Mouse (Mus musculus) mature B cell (primary cell): ENCODE measurements around the gene Atp9a.

Experiments used
- in situ Hi-C: fragments of 300-500 bp; cut with MboI; formaldehyde crosslinking; loops from 2 replicates; pipeline ENCODE4 v1.14.3; 2019

Gene Atp9a

DNA sequence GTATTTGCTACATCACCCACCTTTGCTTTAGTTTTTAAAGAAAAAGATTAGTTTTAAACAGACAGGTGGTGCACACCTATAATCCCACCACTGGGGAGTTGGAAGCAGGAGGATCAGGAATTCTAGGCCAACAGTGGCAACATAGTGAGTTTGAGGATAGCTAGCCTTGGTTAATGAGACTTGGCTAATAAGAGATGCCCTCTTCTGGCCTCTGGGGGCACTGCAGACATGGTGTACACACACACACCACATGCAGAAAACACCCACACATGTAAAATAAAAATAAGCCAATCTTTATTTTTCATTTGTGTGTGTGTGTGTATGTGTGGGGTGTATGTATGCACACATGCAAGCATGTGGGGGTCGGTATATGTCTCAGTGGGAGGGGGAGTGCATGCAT lies 3.4 kb downstream of the Atp9a start:
- in situ Hi-C loops, result no loop called here

DNA sequence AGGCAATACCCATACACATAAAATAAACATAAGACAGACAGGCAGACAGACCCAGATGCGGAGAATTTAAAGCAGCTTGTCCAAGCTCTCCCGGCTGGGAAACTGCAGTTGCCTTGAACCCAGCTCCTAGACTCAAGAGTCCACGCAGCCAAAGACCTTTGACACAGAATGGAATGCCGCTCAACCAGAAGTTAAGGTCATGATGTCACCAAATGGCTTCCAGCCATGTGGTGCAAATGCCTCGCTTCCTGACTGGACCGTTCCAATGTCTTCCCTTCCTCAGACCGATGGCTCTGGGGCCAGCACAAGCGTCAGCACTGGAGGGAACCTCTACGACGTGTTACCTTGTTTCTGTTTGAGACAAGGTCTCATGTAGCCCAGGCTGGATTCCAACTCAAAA lies 4.3 kb downstream of the Atp9a start:
- in situ Hi-C loops, result no loop called here

DNA sequence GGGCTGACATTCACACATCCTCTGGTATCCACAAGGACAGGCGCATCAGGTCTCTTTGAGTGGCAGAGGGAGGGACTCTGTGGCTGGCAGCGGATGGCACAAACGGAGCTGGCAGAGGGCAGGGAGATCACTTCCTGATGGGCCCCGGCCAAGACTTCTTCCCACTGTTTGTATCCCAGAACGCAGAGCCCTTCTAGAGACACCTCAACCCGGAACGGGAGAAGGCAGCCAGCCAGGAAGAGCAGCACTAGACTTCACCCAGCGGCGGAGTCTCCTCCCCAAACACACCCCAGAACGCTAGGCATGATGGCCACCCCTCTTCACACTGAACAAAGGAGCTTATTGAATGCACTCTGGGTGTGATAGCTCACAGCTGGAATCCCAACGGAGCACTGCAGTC lies 8.2 kb downstream of the Atp9a start:
- in situ Hi-C loops, result no loop called here

DNA sequence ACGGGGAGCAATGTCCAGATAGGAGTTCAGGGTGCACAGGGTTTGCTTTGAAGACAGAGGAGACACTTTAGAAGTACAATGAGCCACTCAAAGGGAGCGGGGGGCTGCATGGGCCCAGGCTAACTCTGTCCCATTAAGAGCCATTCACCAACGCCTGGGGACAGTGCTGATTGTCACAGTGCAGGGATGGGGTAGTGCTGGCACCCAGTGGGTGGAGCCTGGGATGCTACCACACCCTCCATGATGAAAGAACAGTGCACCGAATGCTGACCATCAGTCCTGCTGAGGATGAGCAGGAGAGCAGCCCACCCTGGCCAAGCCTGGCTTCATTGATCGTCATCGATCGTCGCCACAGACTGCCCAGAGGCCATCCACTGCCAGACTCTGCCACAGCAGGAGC lies 11.0 kb downstream of the Atp9a start:
- in situ Hi-C loops, result no loop called here

DNA sequence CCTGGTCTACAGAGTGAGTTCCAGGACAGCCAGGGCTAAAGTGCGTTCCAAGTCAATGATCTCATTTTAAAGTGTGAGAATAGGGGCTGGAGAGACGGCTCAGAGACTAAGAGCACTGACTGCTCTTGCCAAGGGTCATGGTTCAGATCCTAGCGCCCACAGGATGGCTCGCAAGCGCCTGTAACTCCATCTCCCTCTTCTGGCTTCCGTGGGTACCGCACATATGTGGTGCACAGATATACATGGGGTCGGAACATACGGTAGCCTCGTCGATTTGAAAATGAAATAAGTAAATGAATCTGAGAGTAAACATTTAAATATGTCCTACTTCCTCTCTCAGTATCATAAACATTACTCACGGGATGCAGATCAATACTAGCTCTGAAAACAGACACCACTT lies 12.5 kb downstream of the Atp9a start:
- in situ Hi-C loops, result no loop called here

DNA sequence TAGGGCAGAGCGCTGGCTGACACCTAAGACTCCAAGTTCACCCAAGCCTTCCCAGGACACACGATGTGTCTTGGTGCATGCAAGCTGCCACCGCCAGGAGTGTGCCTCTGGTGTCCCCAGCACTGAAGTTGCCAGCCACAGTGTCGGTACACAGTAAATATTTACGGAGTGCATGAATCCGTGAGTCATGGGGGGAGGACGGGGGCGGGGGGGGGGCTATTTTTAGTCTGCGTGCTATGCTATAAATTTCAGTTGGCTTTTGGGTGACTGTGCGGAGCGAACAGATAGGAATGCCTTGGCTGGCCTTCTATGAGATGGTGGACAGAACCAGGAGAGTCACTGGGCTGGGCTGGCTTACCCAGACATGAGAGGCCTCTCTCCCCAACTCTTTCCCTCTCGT lies 14.2 kb downstream of the Atp9a start:
- in situ Hi-C loops, result no loop called here

DNA sequence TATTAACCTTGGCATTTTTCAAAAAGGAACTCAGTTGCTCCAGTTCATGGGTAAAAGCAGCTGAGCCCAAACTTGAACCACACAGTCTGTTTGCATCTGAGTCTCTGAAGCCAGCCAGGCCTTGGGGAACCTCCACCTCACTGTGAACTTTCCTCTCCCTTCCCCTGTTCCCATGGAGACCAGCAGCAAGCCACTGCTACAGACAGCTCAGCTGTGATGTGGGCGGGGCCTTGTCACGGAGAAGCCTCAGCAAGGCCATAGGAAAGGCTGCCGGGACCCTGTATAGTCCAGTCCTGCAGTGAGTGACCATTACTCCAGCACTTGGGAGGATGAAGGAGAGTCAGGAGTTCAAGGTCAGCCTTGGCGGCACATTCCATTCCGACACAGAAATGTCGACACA lies 16.2 kb downstream of the Atp9a start:
- in situ Hi-C loops, result no loop called here

DNA sequence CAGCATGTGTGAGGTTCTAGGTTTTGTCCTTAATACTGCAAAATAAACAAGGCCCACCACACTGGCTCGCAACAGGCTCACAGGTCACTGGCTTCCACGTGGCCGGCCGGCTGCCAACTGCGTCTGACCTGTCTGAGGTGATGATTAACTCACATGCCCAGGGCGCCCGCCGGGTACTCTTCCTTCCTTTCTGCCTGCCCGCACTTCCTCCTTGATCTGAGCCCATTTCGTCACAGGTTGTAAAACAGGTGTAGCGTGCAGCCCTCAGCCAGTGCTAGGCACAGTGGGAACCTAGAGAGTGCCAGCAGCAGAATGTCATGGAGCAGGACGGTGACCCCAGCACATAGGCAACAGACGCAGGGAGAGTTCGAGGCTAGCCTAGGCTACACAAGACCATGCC lies 20.9 kb downstream of the Atp9a start:
- in situ Hi-C loops, result no loop called here

DNA sequence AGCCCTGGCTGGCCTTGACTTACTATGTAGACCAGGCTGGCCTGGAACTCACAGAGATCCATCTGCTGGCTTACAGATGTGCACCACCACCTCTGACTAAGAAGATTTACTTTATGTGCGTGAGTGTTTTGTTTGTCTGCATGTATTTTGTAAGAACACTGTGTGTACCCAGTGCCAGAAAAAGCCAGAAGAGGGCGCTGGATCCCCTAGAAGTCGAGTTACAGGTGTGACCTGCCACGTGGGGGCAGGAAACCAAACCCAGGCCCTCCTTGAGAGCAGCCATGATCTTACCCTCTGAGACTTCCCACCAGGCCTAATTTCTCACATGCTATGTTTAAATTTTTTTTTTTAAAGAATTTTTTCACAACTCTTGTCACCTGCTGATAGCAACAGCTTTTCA lies 22.5 kb downstream of the Atp9a start:
- in situ Hi-C loops, result no loop called here

DNA sequence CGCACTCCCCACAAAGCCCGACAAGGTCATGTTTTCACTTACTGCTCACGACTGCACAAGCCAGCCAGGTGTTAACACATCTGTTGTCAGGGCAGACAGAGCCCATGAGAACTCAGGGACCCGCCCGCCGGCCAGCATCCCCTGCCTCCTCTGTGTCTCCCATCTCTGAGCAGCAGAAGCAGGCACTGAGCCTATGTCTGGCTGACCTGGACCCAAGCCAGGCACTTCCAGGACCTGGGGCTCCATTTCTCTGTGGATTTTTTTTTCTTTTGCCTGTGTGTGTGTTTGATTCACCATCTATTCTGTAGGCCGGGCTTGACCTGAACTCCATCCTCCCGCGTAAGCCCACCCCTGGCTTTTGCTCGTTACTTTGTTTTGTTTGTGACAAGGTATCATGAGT lies 23.5 kb downstream of the Atp9a start:
- in situ Hi-C loops, result no loop called here

DNA sequence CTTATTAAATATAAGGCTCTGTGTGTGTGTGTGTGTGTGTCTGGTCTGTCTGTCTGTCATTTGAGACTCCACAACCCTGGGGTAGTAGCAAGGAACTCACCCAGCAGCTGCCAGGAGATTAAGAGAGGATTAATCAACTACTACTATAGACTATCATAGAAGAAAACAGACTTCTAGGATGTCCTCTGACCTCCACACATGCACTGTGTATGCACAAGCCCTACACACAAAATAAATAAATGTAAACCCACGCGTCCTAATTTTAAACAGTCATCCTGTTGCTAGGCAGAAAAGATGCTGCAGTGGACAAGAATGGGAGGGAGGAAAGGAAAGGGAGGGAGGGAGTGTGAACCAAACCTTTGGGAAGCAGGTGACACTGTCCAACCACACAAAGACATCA lies 23.9 kb downstream of the Atp9a start:
- in situ Hi-C loops, result no loop called here

DNA sequence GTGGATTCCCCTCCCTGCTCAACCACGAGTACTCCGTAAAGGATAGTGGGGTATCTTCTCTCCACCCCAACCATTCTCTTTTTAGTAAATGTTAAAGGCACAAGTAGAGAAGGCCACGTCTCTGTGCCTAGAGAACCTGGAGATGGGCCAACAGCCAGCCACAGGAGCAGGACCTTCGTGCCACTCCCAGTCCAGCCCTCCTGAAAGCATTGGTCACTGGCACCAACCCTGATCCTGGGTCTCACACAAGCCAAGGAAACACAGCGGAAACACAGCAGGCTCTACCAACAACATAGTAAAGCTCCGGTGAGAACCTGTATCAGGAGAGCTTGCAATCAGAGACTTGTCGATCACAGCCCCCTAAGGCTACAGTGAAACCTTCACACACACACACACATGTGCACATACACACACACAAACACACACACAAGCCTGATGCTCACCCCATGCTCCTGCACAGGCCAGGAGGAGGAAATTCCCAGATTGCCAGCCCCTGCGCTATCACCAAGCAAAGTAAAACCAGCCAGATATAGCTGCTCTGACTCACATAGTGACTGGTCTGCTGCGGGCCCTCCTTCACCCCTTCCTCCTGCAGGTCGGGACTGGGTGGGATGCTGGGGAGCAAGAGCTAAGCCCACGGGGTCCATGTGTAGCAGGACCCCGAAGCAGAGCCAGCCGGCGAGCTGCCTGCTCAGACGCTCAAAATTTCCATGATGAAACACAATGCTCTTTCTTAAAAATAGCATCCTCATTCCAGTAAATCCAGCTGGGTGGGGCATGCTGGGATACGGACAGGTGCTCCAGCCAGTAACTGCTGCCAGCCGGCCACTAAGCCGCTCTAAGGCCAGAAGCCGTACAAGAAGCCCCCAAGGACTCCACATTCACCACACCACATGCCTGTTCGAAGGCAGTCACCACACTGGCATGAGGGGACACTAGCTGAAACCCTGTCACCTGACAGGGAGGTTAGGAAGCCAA lies 29.7 kb downstream of the Atp9a start:
- in situ Hi-C loops, result no loop called here

DNA sequence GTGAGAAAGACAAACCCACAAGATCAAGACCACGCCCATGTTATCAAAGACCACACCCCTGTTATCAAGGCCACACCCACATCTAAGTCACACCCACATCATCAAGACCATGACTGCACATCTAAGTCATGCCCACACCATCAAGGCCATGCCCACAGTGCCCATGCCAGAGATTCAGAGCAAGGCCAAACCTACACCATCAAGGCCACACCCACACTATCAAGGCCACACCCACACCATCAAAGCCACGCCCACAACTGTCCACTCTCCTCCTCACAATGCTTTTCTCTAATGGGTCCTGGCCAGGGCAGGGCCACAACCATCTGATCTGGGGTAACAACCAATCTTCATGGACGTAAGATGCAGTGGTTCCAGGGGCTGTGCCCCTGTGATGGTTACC lies 31.2 kb downstream of the Atp9a start:
- in situ Hi-C loops, result no loop called here

DNA sequence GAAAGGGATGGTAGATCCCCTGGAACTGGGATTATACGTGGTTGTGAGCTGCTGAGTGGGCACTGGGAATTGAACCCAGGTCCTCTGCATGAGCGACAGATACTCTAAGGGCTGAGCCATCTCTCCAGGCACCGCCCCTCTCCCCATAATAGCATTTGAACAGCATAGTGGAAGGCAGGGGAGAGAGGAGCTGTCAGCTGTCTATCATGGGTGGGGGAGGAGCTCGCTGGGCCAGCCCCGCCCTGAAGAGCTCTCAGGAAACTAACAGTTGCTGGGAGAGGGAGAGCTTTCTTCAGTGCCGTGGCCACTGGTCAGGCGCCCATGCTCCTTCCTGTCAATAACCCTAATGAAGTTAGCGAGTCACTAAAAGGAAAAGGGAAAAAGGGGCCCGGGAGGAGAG lies 34.4 kb downstream of the Atp9a start:
- in situ Hi-C loops, result no loop called here

DNA sequence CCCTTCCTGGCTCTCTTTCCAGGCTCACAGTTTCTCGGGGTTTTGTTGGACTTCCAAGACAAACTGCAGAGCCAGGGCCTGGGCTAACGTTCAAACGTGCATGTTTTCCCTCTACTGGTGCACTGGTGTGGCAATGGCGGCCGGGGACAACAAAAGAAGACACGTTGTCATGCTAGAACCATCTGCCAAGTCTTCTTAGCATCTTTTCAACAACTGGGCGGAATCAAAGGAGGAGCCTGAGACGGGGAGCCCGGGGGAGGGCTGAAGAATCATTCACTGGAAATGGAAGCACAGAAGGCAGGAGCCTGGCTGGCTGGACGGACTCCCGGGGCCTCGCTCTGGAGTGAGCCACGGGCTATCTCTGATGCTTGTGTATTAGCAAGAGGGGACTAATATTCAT lies 39.9 kb downstream of the Atp9a start:
- in situ Hi-C loops, result no loop called here

DNA sequence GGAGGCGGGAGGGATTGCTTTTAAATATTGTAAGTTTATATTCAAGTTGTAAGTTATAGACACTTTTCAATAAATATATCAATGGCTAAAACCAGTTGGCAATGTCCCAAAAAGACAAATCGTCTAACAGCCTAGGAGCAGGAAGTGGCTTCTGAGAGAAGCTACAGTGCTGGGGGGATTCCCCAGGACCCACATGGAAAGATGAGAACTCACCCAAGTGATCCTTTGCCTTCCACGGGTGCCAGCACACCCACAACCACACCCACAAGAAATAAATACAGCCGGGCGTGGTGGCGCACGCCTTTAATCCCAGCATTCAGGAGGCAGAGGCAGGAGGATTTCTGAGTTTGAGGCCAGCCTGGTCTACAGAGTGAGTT lies 47.2 kb downstream of the Atp9a start:
- in situ Hi-C loops, result no loop called here

DNA sequence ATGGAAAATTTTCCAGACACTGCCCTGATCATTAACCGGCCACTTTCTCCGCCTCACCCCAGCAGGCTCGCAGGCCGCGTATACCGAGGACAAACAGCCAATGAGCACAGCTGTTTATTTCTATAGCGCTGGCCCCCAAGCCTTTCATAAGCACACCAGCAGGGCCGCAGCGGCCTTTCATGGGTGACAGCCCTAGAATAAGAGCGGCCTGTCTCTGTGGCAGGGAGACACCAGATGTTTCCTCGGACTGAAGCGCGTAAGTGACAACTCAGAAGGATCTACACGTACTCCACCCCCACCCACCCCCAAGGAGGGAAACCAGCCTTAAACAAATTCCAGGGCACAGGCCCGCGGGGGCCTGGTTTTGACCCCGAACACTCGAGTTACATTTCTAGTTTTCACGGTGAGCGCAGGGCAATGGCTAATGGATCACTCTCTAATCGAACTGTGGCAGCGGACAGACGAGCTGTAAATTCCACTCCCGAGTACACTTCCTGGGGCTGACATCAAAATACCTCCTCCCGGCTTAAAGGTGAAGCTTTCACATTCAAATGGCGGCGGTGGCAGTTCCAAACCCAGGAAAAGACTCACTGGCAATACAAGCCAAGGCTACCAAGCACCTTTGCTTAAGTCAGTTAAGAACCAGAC lies 47.7 kb downstream of the Atp9a start:
- in situ Hi-C loops, result no loop called here

DNA sequence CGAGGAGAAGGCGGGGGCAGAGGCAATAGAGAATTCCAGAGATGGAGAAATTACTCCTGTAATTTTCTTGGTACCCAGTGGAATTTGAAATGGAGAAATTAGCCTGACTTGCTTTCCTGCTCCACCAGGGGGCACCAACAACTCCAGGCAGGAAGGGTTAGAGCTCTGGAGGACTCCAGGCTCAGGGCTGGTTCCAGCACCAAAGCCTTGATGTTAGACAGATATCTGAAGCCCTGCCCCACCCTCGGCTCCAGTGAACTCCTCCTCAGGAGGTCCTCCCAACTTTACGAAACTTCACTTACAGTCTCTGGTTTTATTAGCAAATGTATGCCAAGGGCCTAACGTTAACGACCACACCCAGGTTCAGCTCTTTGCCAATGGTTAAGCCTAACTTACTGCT lies 50.4 kb downstream of the Atp9a start:
- in situ Hi-C loops, result no loop called here

DNA sequence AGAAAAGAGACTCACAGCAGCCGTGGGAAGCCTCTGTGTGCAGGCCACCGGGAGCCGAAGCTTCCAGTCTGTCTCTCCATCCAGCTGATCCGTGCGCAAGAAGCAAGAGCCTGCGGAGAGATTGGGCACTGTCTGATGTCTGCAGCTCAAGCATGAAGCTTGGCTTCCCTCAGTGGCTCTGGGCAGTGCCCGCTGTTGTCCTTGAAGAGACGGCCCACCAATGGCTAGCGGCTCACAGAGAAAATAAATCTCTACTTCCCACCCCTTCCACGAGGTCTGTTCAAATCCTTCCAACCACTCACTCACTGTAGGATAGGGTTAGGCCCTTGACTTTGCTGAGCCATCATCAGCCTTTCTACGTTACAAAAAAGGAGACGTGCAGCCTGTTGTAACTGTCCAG lies 54.9 kb downstream of the Atp9a start:
- in situ Hi-C loops, result no loop called here

DNA sequence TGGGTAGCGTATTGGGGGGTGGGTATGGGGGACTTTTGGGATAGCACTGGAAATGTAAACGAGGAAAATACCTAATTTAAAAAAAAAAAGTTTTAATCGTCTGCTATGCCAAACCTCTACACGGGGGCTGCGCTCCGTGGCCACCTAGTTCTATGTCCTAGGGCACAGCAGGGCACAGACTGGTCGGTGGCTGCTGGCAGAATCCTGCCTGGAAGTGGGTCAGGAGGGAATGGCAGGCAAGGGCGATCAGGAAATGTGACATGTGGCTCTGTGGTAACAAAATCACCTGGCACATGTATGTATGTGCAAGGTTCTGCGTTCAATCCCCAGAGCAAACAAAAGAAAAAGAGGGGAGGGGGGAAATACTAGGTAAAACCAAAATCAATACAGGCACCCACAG lies 56.3 kb downstream of the Atp9a start:
- in situ Hi-C loops, result no loop called here

DNA sequence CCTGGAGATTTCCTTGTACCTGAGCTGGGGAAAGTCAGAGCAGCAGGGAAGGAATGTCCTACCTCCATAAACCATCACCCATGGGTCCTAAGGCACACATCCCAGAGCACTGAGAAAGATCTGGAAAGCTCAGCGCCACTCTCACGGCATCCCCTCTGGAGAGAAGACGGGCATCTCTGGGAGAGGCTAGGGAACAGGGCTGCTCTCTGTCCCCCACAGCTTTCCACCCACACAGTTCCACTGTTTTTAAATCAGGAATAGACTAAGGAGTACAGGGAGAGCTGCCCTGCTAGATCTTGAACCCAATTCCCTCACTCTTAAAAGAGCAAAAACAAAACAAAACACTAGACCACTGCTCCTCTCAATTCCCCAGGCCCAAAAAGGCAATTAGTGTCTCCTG lies 57.5 kb downstream of the Atp9a start:
- in situ Hi-C loops, result no loop called here

DNA sequence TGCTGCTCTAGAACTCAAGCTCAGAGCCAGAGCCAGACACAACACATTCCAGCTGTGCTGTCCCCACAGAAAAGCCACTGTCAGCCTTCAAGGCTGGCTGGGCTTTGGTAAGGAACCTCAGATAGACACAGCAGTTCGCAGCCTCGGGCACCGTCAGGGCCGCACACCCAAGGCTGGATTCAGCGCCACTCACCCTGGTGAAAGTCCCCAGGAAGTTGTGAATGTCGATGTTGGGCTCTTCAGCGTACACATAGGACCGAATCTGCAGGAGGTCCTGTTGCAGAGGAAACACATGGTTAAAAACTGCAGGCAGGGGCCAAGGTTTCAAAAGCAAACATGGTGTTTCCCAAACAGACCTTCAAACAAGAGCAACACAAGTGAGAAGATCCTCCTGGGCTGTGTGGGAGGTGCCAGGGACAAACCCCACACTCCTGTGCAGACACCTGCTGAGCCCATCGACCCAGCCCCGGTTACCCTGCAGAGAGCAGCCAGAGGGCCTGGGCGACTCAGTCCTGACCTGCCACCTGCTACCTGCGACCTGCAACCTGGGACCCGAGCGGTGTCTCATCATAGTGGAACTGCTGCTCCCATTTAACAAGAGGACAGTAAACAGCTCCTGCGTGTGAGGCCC lies 58.6 kb downstream of the Atp9a start:
- in situ Hi-C loops, result no loop called here

DNA sequence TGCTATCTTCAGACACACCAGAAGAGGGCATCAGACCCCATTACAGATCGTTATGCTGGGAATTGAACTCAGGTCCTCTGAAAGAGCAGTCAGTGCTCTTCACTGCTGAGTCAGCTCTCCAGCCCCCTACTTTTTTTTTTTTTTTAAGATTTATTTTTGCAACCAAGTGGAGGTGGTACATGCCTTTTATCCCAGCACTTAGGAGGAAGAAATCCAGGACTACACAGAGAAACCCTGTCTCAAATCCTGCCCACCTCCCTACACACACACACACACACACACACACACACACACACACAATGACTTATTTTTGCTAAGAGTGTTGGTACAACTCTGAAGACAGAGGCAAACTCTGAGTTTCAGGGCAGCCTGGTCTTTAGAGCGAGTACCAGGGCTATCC lies 59.5 kb downstream of the Atp9a start:
- in situ Hi-C loops, result no loop called here
